Mouse (Mus musculus) MN1 (cell line): ENCODE results near the gene 4930596D02Rik.

Source experiments
- DNase-seq: peaks from one replicate; pipeline ENCODE4 v3.0.0-alpha.2; 2016; ENCODE audit warnings: low spot score

The 4930596D02Rik gene

GRCm38 (mm10) chr14:35811878-35812277, at the start of gene 4930596D02Rik:
TSS of gene 4930596D02Rik (minus strand) at chr14:35811978.
- DNase-seq = no peak

DNA sequence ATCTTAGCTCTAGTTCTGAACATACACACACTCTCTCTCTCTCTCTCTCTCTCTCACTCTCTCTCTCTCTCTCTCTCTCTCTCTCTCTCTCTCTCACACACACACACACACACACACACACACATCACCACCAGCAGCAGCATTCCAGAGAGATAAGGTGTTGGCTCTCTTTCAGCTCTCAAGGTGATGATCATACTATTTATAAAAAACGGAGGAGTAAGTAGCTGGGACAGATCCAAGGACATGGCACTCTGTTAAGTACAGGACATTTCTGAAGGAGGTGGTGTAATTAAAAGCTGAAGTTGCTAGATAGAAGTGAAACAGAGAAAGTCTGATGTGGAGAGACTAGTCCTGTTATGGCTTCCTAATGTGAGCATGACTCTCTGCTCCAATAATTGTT, 41.5 kb upstream of the 4930596D02Rik start:
- no peak for DNase-seq

DNA sequence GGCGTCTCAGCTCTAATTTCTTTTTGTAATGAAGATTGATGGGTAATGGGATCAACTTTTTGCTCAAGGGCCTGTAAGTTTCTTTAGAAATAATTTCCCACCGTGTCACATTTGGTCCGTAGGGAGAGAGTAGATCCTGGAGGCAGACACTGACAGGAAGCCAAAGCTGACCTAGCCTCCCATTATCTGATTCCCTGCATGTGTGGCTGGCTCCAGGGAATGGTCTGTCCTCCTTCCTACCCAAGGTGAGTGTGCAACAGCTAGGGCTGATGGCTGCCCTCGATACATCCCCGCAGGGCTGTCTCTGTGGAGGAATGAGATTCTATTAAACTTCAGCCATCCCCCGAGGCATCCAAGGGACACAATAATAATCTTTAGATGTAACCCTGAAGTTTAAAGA, 33.5 kb upstream of the 4930596D02Rik start:
- no peak for DNase-seq

DNA sequence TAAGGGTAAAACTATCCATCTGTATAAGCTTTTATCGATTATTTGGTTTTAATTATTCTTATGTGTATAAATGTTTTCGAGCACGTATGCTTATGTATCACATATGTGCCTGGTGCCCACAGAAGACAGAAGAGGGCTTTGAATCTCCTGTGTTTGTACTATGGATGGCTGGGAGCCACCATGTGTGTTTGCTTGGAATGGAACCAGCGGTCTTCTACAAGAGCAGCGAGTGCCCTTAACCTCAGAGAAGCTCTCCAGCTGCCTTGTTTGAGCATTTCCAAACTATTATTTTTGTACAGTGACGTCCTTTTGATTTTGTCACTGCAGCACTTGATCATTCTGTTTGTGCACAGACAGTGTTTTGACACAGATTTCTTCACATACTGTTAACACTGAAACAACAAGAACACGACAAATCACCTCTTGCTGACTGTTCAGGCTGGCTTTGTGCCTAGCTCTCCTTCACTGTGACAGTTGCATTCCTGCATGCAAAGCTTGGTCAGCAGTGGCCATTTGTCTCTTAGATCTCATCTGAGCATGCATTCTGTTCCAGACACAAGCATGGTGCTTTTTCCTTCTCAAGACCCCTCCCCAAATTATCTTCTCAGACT, 30.4 kb upstream of the 4930596D02Rik start:
- DNase-seq = no peak

DNA sequence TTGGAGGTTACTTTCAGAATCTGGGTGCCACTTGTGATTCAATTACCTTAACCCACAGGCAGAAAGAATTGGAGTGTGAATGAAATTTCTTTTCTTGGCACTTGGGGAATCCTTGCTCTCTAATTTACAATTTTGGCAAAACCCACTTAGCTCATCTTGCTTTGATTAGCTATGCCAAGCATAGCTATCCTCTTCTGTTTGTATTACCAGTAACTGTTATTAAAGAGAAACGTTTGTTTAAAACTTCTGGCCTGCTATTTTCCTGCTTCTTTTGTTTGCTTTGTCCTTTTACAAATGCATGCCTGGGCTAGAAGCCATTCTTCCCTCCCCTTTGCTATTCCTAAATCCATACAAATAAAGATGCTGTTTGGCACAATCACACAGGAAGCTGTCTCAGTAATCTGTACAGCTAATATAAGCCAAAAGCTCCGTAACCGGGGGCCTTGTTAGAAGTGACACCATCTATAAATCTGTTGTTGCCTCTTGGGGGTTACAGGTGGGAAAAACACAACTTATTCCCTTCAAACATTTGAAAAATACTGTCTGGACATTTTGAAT, 19.0 kb downstream of the 4930596D02Rik start:
- DNase-seq = no peak

- DNase-seq = no peak
Observed at GRCm38 (mm10) chr14:35780033-35780432, 31.7 kb downstream of the 4930596D02Rik start.

- DNase-seq = no peak
Observed at GRCm38 (mm10) chr14:35773306-35773705, 38.5 kb downstream of the 4930596D02Rik start.
